Mouse (Mus musculus) limb, embryonic 14.5 days (tissue): ENCODE measurements around the gene Glycam1. TPM values are rescaled to one million over a fixed set of nuclear protein-coding genes. Genes with fewer than 3 reads are reported as not detected.

Experiments
- ATAC-seq: fragments of 200-750 bp; cut with Nextera tagmentation; 2 replicates; pipeline ENCODE4 v1.8.0; 2017; ENCODE audit warnings: low read depth, moderate number of reproducible peaks, moderate TSS enrichment; ENCODE audit not compliant: low FRiP score
- DNase-seq: peaks from one replicate; pipeline ENCODE4 v3.0.0-alpha.2; 2015; ENCODE audit warnings: low spot score
- H3K27ac ChIP-seq: fragments of 300-500 bp; sonication (generic); replicated peaks from 2 replicates; pipeline ENCODE4 v1.5.1; 2014; ENCODE audit warnings: low read depth, mild to moderate bottlenecking, low read length, moderate library complexity, mixed read lengths
- H3K27me3 ChIP-seq: fragments of 300-500 bp; sonication (generic); 2 replicates; pipeline ENCODE4 v1.6.1; 2014; ENCODE audit warnings: low read length, mixed read lengths; ENCODE audit not compliant: control insufficient read depth, insufficient read depth
- H3K36me3 ChIP-seq: fragments of 300-500 bp; sonication (generic); 2 replicates; pipeline ENCODE4 v1.6.1; 2014; ENCODE audit warnings: mild to moderate bottlenecking, low read length, moderate library complexity, mixed read lengths; ENCODE audit not compliant: control insufficient read depth, insufficient read depth
- H3K4me1 ChIP-seq: fragments of 300-500 bp; sonication (generic); 2 replicates; pipeline ENCODE4 v1.6.1; 2014; ENCODE audit warnings: antibody characterized with exemption, low read length, mixed read lengths; ENCODE audit not compliant: control insufficient read depth, insufficient read depth
- H3K4me2 ChIP-seq: fragments of 300-500 bp; sonication (generic); replicated peaks from 2 replicates; pipeline ENCODE4 v1.6.1; 2014; ENCODE audit warnings: low read depth, mild to moderate bottlenecking, low read length, moderate library complexity; ENCODE audit not compliant: severe bottlenecking
- H3K4me3 ChIP-seq: fragments of 300-500 bp; sonication (generic); replicated peaks from 2 replicates; pipeline ENCODE4 v1.5.1; 2014; ENCODE audit warnings: low read length
- H3K9ac ChIP-seq: fragments of 300-500 bp; sonication (generic); 2 replicates; pipeline ENCODE4 v1.6.1; 2014; ENCODE audit warnings: mild to moderate bottlenecking, low read depth, low read length, moderate library complexity; ENCODE audit not compliant: severe bottlenecking
- H3K9me3 ChIP-seq: fragments of 300-500 bp; sonication (generic); 2 replicates; pipeline ENCODE4 v1.6.1; 2016; ENCODE audit warnings: low read length; ENCODE audit not compliant: control insufficient read depth
- POLR2A ChIP-seq: fragments of 200-500 bp; IDR thresholded peaks from 2 replicates; pipeline ENCODE4 v1.8.0; 2012; ENCODE audit warnings: inconsistent platforms, mild to moderate bottlenecking, moderate library complexity, borderline replicate concordance; ENCODE audit not compliant: insufficient read depth, insufficient read length; ENCODE audit errors: extremely low read depth
- WGBS: fragments of 180-500 bp; shearing (Covaris S2); extraction: QIAGEN DNeasy Blood & Tissue Kit; methylation state at CpG from one replicate; pipeline ENCODE4 v1.1.7; 2014; 5-methylcytosine and 5-hydroxymethylcytosine counted together
- polyA plus RNA-seq, 2 experiments: library from polyadenylated mRNA; depleted of rRNA in 1 of 2; stranded (reverse) in 1 of 2; unstranded in 1 of 2; fragments of >200 nt; fragmentation: Nextera tagmentation in 1 of 2; extraction: Ambion mirVana in 1 of 2; gene quantifications; 2 replicates each; pipeline versions ENCODE4 v1.2.1 to v1.2.3; 2012 to 2014

Glycam1 gene
- polyA plus RNA-seq, 2 experiments: not detected

- Histone ChIP-seq H3K4me3 (no peak overlapping the region), H3K27ac (no peak overlapping the region), H3K9me3 (no peaks in the 10 kb centered on the region), H3K4me1 (peaks cover 18% of the 10 kb centered on the region), H3K36me3 (no peaks in the 10 kb centered on the region), H3K4me2 (no peak overlapping the region), H3K9ac (no peak overlapping the region), H3K27me3 (no peaks in the 10 kb centered on the region)
- no peak for TF ChIP-seq POLR2A
- ATAC-seq: no peak; the same call in 1 of the 2 replicates
- no peak for DNase-seq
- WGBS: 15% methylated on average over 5 of the region's 5 CpGs
Observed at GRCm38 (mm10) chr15:103518600-103519385, 46.1 kb downstream of the Glycam1 start.

GRCm38 (mm10) chr15:103514914-103515313 lies 50.0 kb downstream of the Glycam1 start:
- Histone ChIP-seq H3K4me3 (no peak overlapping the region), H3K27me3 (no peaks in the 10 kb centered on the region), H3K36me3 (no peaks in the 10 kb centered on the region), H3K9me3 (no peaks in the 10 kb centered on the region), H3K9ac (peak overlapping the region; percentile 1; the same call in 1 of the 2 replicates), H3K4me2 (no peak overlapping the region; the same call in 1 of the 2 replicates), H3K4me1 (peaks cover 23% of the 10 kb centered on the region), H3K27ac (no peak overlapping the region)
- no peak for TF ChIP-seq POLR2A
- ATAC-seq (no peak), DNase-seq (no peak)
- 38% methylated on average over 3 of the region's 3 CpGs for WGBS

- H3K4me1 ChIP-seq: peaks cover 18% of the 10 kb centered on the region
- H3K4me3 ChIP-seq: peak overlapping the region; percentile 23
- ATAC-seq (peak; percentile 87), DNase-seq (peak; percentile 87)
- no peaks in the 10 kb centered on the region for H3K9me3 ChIP-seq
- no peaks in the 10 kb centered on the region for H3K36me3 ChIP-seq
- peak; percentile 54; the same call in 1 of the 2 replicates for TF ChIP-seq POLR2A
- H3K27me3 ChIP-seq: no peaks in the 10 kb centered on the region
- peak overlapping the region; percentile 52 for H3K4me2 ChIP-seq
- H3K27ac ChIP-seq: no peak overlapping the region
- under 1% methylated on average over 10 of the region's 10 CpGs for WGBS
- peak overlapping the region; percentile 1; the same call in 1 of the 2 replicates for H3K9ac ChIP-seq
Observed at GRCm38 (mm10) chr15:103514119-103514518, 50.8 kb downstream of the Glycam1 start.

GRCm38 (mm10) chr15:103513621-103514031 lies 51.3 kb downstream of the Glycam1 start:
- 4% methylated on average over 7 of the region's 7 CpGs for WGBS
- ATAC-seq (peak; percentile 17; the same call in 1 of the 2 replicates), DNase-seq (no peak)
- Histone ChIP-seq H3K4me3 (peak overlapping the region; percentile 23), H3K27ac (no peak overlapping the region), H3K4me1 (peaks cover 13% of the 10 kb centered on the region), H3K27me3 (no peaks in the 10 kb centered on the region), H3K9me3 (no peaks in the 10 kb centered on the region), H3K9ac (peak overlapping the region; percentile 14; the same call in 1 of the 2 replicates), H3K36me3 (no peaks in the 10 kb centered on the region), H3K4me2 (peak overlapping the region; percentile 52)
- TF ChIP-seq POLR2A: no peak

Other genes with a start within 250 kb of the Glycam1 start
- 23.4 and 28.8 TPM in 2 replicates for gene Zfp385a, start 225.0 kb downstream of the Glycam1 start, polyA plus RNA-seq (2012; rRNA removed)
- gene Zfp385a, start 225.0 kb downstream of the Glycam1 start, polyA plus RNA-seq (2014; fragmentation: Nextera tagmentation; extraction: Ambion mirVana): 16.4 and 19.1 TPM in 2 replicates
- 71.2 and 91.3 TPM in 2 replicates for gene Itga5, start 198.3 kb downstream of the Glycam1 start, polyA plus RNA-seq (2012; rRNA removed)
- gene Itga5, start 198.3 kb downstream of the Glycam1 start, polyA plus RNA-seq (2014; fragmentation: Nextera tagmentation; extraction: Ambion mirVana): 63.4 and 66.5 TPM in 2 replicates
- gene Gtsf1, start 134.6 kb downstream of the Glycam1 start, polyA plus RNA-seq (2012; rRNA removed): 0.10 TPM in 1 of 2 replicates, not detected in the other
- not detected in 2 replicates for gene Gtsf1, start 134.6 kb downstream of the Glycam1 start, polyA plus RNA-seq (2014; fragmentation: Nextera tagmentation; extraction: Ambion mirVana)
- not detected in 2 replicates for gene Gtsf2, start 116.6 kb downstream of the Glycam1 start, polyA plus RNA-seq (2012; rRNA removed)
- gene Gtsf2, start 116.6 kb downstream of the Glycam1 start, polyA plus RNA-seq (2014; fragmentation: Nextera tagmentation; extraction: Ambion mirVana): not detected in 2 replicates
- gene Nckap1l, start 111.3 kb downstream of the Glycam1 start, polyA plus RNA-seq (2012; rRNA removed): 4.5 TPM in 2 replicates
- gene Nckap1l, start 111.3 kb downstream of the Glycam1 start, polyA plus RNA-seq (2014; fragmentation: Nextera tagmentation; extraction: Ambion mirVana): 3.9 TPM in 2 replicates
- 6.9 and 7.1 TPM in 2 replicates for gene Pde1b, start 62.0 kb downstream of the Glycam1 start, polyA plus RNA-seq (2012; rRNA removed)
- 4.4 TPM in 2 replicates for gene Pde1b, start 62.0 kb downstream of the Glycam1 start, polyA plus RNA-seq (2014; fragmentation: Nextera tagmentation; extraction: Ambion mirVana)
- gene Ppp1r1a, start 27.1 kb downstream of the Glycam1 start, polyA plus RNA-seq (2012; rRNA removed): 6.3 and 6.7 TPM in 2 replicates
- 9.6 and 11.2 TPM in 2 replicates for gene Ppp1r1a, start 27.1 kb downstream of the Glycam1 start, polyA plus RNA-seq (2014; fragmentation: Nextera tagmentation; extraction: Ambion mirVana)
- gene Mucl1, start 190.4 kb upstream of the Glycam1 start, polyA plus RNA-seq (2012; rRNA removed): not detected in 2 replicates
- gene Mucl1, start 190.4 kb upstream of the Glycam1 start, polyA plus RNA-seq (2014; fragmentation: Nextera tagmentation; extraction: Ambion mirVana): not detected in 2 replicates